Mouse (Mus musculus): ENCODE measurements around the gene Trpc4ap. TPM values are rescaled to one million over a fixed set of nuclear protein-coding genes. Genes with fewer than 3 reads are reported as not detected.

Trpc4ap gene
- polyA plus RNA-seq, 1 experiment from 2014 or later: 99.3 TPM

DNA sequence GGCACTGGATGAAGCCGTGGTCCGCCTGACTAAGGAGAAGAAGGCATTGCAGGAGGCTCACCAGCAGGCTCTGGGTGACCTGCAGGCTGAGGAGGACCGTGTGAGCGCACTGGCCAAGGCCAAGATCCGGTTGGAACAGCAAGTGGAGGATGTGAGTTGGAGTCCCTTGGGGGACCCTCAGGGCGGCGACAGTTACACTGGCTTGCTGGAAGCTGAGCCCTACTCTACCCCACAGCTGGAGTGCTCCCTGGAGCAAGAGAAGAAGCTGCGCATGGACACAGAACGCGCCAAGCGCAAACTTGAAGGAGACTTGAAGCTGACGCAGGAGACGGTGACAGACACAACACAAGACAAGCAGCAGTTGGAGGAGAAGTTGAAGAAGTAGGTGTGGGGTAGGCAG, 63.7 kb downstream of the Trpc4ap start:
- H3K27ac ChIP-seq (ENCODE audit: low read length): no peak overlapping the region
- WGBS: 83% methylated on average over 13 of the region's 13 CpGs
- H3K4me3 ChIP-seq (ENCODE audit: low read length): no peak overlapping the region
- peaks cover 12% of the 10 kb centered on the region for H3K4me1 ChIP-seq (ENCODE audit: control insufficient read depth, insufficient read depth, low read length)
- H3K36me3 ChIP-seq (ENCODE audit: control insufficient read depth, insufficient read depth, low read length): 0 out of 2 replicates have a peak, but pooled peaks cover 5% of the 10 kb centered on the region
- peaks cover 9% of the 10 kb centered on the region; the same call in 1 of the 2 replicates for H3K27me3 ChIP-seq (replicated peaks; ENCODE audit: control insufficient read depth, insufficient read depth, low read length)
- ATAC-seq: no peak
- no peak overlapping the region for H3K9ac ChIP-seq (ENCODE audit: low read depth, low read length)
- no peaks in the 10 kb centered on the region for H3K9me3 ChIP-seq (ENCODE audit: control insufficient read depth, low read length)
- no peak overlapping the region for H3K4me2 ChIP-seq (ENCODE audit: low read depth, low read length)

GRCm38 (mm10) chr2:155628112-155628511, 64.1 kb downstream of the Trpc4ap start:
- no peak for ATAC-seq
- H3K4me1 ChIP-seq (ENCODE audit: control insufficient read depth, insufficient read depth, low read length): peaks cover 12% of the 10 kb centered on the region
- H3K4me2 ChIP-seq (ENCODE audit: low read depth, low read length): no peak overlapping the region
- H3K4me3 ChIP-seq (ENCODE audit: low read length): no peak overlapping the region
- 0 out of 2 replicates have a peak, but pooled peaks cover 3% of the 10 kb centered on the region for H3K36me3 ChIP-seq (ENCODE audit: control insufficient read depth, insufficient read depth, low read length)
- H3K27ac ChIP-seq (ENCODE audit: low read length): no peak overlapping the region
- H3K9ac ChIP-seq (ENCODE audit: low read depth, low read length): no peak overlapping the region
- 88% methylated on average over 9 of the region's 9 CpGs for WGBS
- no peaks in the 10 kb centered on the region for H3K9me3 ChIP-seq (ENCODE audit: control insufficient read depth, low read length)
- peaks cover 9% of the 10 kb centered on the region; the same call in 1 of the 2 replicates for H3K27me3 ChIP-seq (replicated peaks; ENCODE audit: control insufficient read depth, insufficient read depth, low read length)

DNA sequence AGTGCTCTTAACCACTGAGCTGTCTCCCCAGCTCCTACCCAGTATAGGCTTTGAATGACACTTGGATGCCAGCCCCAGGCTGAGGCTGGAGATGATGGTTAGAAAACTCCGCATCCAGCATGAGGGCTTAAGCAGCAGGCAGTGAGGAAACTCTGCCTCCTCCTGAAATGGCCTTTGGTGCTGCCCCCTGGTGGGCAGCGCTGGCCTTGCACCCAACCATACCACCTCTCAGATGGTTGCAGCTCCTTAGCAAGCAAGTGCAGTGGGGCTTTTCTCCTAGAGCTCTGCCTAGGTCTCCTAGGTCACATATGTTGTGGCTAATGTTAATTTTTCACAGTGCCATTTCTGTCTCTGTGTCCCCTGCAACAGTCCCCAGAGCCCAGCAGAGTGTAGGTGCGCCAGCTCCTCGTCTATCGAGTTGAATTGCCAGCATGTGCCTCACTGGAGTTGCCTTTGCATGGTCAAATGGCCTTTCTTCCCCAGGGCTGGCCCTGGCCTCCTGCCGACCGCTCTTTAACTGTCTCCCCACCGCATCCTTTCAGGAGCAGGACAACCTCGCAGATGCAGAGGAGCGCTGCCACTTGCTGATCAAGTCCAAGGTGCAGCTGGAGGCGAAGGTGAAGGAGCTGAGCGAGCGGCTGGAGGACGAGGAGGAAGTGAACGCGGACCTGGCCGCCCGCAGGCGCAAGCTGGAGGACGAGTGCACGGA, 65.0 kb downstream of the Trpc4ap start:
- Histone ChIP-seq H3K4me2 (ENCODE audit: low read depth, low read length) (no peak overlapping the region), H3K4me1 (ENCODE audit: control insufficient read depth, insufficient read depth, low read length) (peaks cover 12% of the 10 kb centered on the region), H3K4me3 (ENCODE audit: low read length) (no peak overlapping the region), H3K36me3 (ENCODE audit: control insufficient read depth, insufficient read depth, low read length) (0 out of 2 replicates have a peak, but pooled peaks cover 2% of the 10 kb centered on the region), H3K27ac (ENCODE audit: low read length) (no peak overlapping the region), H3K27me3 (replicated peaks; ENCODE audit: control insufficient read depth, insufficient read depth, low read length) (peaks cover 5% of the 10 kb centered on the region; the same call in 1 of the 2 replicates), H3K9me3 (ENCODE audit: control insufficient read depth, low read length) (no peaks in the 10 kb centered on the region), H3K9ac (ENCODE audit: low read depth, low read length) (no peak overlapping the region)
- 57% methylated on average over 21 of the region's 21 CpGs for WGBS
- peak; percentile 9; the same call in 1 of the 2 replicates for ATAC-seq

DNA sequence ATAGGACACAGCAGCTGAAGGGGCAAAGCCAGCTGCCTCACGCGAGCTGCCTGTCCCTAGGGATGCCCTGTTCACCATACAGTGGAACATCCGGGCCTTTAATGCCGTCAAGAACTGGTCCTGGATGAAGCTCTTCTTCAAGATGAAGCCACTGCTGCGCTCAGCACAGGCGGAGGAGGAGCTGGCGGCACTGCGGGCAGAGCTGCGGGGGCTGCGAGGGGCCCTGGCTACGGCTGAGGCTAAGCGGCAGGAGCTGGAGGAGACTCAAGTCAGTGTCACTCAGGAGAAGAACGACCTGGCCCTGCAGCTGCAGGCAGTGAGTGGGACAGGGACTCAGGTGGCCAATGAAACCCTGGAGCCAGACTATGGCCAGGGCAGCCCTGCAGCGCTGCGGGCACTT, 65.9 kb downstream of the Trpc4ap start:
- Histone ChIP-seq H3K4me2 (ENCODE audit: low read depth, low read length) (no peak overlapping the region), H3K27ac (ENCODE audit: low read length) (no peak overlapping the region), H3K4me1 (ENCODE audit: control insufficient read depth, insufficient read depth, low read length) (peaks cover 12% of the 10 kb centered on the region), H3K4me3 (ENCODE audit: low read length) (no peak overlapping the region), H3K9ac (ENCODE audit: low read depth, low read length) (no peak overlapping the region), H3K36me3 (ENCODE audit: control insufficient read depth, insufficient read depth, low read length) (no peaks in the 10 kb centered on the region), H3K27me3 (replicated peaks; ENCODE audit: control insufficient read depth, insufficient read depth, low read length) (peaks cover 5% of the 10 kb centered on the region; the same call in 1 of the 2 replicates), H3K9me3 (ENCODE audit: control insufficient read depth, low read length) (no peaks in the 10 kb centered on the region)
- ATAC-seq: no peak
- 50% methylated on average over 15 of the region's 15 CpGs for WGBS

GRCm38 (mm10) chr2:155624730-155625129, 67.5 kb downstream of the Trpc4ap start:
- peaks cover 11% of the 10 kb centered on the region for H3K4me1 ChIP-seq (ENCODE audit: control insufficient read depth, insufficient read depth, low read length)
- no peak for ATAC-seq
- H3K4me2 ChIP-seq (ENCODE audit: low read depth, low read length): no peak overlapping the region
- H3K27me3 ChIP-seq (replicated peaks; ENCODE audit: control insufficient read depth, insufficient read depth, low read length): peaks cover 5% of the 10 kb centered on the region; the same call in 1 of the 2 replicates
- WGBS: 34% methylated on average over 10 of the region's 10 CpGs
- no peak overlapping the region for H3K4me3 ChIP-seq (ENCODE audit: low read length)
- no peak overlapping the region for H3K9ac ChIP-seq (ENCODE audit: low read depth, low read length)
- no peaks in the 10 kb centered on the region for H3K36me3 ChIP-seq (ENCODE audit: control insufficient read depth, insufficient read depth, low read length)
- no peak overlapping the region for H3K27ac ChIP-seq (ENCODE audit: low read length)
- no peaks in the 10 kb centered on the region for H3K9me3 ChIP-seq (ENCODE audit: control insufficient read depth, low read length)

DNA sequence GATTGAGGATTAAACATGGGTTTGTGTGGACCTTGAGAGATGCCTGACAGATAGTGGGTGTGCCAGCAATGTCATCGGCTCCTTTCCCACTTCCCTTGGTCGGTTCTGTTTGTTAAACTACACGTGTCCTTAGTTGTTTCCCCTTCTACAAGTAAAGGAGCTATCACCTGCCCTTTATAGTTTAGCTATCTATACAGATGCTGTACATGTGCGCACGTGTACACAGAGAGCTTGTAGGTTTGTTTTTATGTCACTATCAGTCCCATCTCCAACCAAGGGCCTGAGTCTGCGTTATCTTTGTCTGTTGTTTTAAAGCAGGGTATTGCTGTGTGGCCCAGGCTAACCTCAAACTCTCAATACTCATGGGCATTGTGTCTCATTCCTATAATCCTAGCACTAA, 68.2 kb downstream of the Trpc4ap start:
- WGBS: 78% methylated on average over 6 of the region's 6 CpGs
- no peak overlapping the region for H3K9ac ChIP-seq (ENCODE audit: low read depth, low read length)
- H3K4me1 ChIP-seq (ENCODE audit: control insufficient read depth, insufficient read depth, low read length): peaks cover 4% of the 10 kb centered on the region; the same call in 1 of the 2 replicates
- no peak for ATAC-seq
- no peaks in the 10 kb centered on the region for H3K9me3 ChIP-seq (ENCODE audit: control insufficient read depth, low read length)
- H3K27ac ChIP-seq (ENCODE audit: low read length): no peak overlapping the region
- H3K4me3 ChIP-seq (ENCODE audit: low read length): no peak overlapping the region
- H3K27me3 ChIP-seq (replicated peaks; ENCODE audit: control insufficient read depth, insufficient read depth, low read length): peaks cover 5% of the 10 kb centered on the region; the same call in 1 of the 2 replicates
- no peak overlapping the region for H3K4me2 ChIP-seq (ENCODE audit: low read depth, low read length)
- H3K36me3 ChIP-seq (ENCODE audit: control insufficient read depth, insufficient read depth, low read length): no peaks in the 10 kb centered on the region

DNA sequence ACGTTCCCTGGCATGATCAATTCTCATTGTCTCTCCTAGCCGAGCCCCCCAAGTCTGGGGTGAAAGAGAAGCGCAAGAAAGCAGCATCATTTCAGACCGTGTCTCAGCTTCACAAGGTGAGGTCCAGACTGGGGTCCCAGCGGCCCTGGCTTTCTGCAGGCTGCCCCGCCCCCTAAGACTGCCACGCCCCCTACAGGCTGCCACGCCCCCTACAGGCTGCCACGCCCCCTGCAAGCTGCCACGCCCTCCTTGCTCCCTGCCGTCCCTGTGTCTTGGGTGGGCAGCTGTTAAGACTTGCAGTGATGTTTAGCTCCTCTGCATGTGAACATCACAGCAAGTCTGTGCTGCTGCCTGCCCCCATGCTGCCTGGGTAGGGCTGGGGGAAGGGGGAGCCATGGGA, 69.6 kb downstream of the Trpc4ap start:
- 28% methylated on average over 11 of the region's 11 CpGs for WGBS
- H3K4me1 ChIP-seq (ENCODE audit: control insufficient read depth, insufficient read depth, low read length): peaks cover 4% of the 10 kb centered on the region; the same call in 1 of the 2 replicates
- no peak overlapping the region for H3K4me3 ChIP-seq (ENCODE audit: low read length)
- no peak overlapping the region for H3K27ac ChIP-seq (ENCODE audit: low read length)
- no peak for ATAC-seq
- H3K36me3 ChIP-seq (ENCODE audit: control insufficient read depth, insufficient read depth, low read length): no peaks in the 10 kb centered on the region
- H3K27me3 ChIP-seq (replicated peaks; ENCODE audit: control insufficient read depth, insufficient read depth, low read length): no peaks in the 10 kb centered on the region; the same call in 1 of the 2 replicates
- H3K4me2 ChIP-seq (ENCODE audit: low read depth, low read length): no peak overlapping the region
- H3K9ac ChIP-seq (ENCODE audit: low read depth, low read length): no peak overlapping the region
- no peaks in the 10 kb centered on the region for H3K9me3 ChIP-seq (ENCODE audit: control insufficient read depth, low read length)

DNA sequence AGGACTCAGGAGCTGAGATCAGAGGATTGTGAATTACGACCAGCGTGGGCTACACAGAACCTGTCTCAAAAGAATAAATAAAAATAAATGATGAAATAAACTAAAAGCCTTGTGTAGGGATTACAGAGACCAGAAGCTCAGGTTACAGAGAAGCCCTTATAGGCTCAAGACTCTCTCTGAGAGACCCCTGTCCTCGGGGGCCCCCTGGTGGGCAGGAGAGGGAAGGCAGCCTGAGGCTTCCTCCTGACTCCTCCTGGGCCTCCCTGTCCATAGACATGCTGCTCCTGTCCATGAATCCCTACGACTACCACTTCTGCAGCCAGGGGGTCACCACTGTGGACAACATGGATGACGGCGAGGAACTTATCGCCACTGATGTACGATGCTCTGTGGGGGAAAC, 72.4 kb downstream of the Trpc4ap start:
- Histone ChIP-seq H3K4me2 (ENCODE audit: low read depth, low read length) (no peak overlapping the region), H3K9ac (ENCODE audit: low read depth, low read length) (no peak overlapping the region), H3K4me1 (ENCODE audit: control insufficient read depth, insufficient read depth, low read length) (no peaks in the 10 kb centered on the region), H3K27ac (ENCODE audit: low read length) (no peak overlapping the region), H3K27me3 (replicated peaks; ENCODE audit: control insufficient read depth, insufficient read depth, low read length) (no peaks in the 10 kb centered on the region), H3K4me3 (ENCODE audit: low read length) (no peak overlapping the region), H3K9me3 (ENCODE audit: control insufficient read depth, low read length) (no peaks in the 10 kb centered on the region), H3K36me3 (ENCODE audit: control insufficient read depth, insufficient read depth, low read length) (no peaks in the 10 kb centered on the region)
- peak; percentile 86 for ATAC-seq
- 16% methylated on average over 8 of the region's 8 CpGs for WGBS

DNA sequence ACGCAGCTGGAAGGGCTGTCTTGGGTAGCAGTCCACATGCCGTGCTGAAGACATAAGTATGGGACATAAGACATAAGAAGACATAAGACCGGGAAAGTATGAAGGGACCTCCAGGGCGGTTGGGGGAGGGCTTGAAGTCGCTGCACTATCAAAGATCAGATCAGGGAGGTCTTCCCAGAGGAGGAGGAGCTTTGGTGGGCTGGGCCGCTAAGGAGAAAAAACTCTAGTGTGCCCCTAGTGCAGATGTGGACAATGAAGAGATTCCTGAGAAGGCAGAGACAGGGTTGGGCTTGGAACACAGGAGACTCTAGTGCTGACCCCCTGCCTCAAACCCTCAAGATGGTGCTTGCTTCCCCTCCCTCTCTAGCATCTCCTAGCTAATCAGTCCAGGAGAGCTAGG, 75.2 kb downstream of the Trpc4ap start:
- H3K27me3 ChIP-seq (replicated peaks; ENCODE audit: control insufficient read depth, insufficient read depth, low read length): no peaks in the 10 kb centered on the region
- ATAC-seq: no peak
- H3K9me3 ChIP-seq (ENCODE audit: control insufficient read depth, low read length): no peaks in the 10 kb centered on the region
- no peak overlapping the region for H3K27ac ChIP-seq (ENCODE audit: low read length)
- 54% methylated on average over 6 of the region's 6 CpGs for WGBS
- H3K4me1 ChIP-seq (ENCODE audit: control insufficient read depth, insufficient read depth, low read length): peaks cover 13% of the 10 kb centered on the region
- no peaks in the 10 kb centered on the region for H3K36me3 ChIP-seq (ENCODE audit: control insufficient read depth, insufficient read depth, low read length)
- no peak overlapping the region for H3K4me2 ChIP-seq (ENCODE audit: low read depth, low read length)
- no peak overlapping the region for H3K9ac ChIP-seq (ENCODE audit: low read depth, low read length)
- H3K4me3 ChIP-seq (ENCODE audit: low read length): no peak overlapping the region
